Mouse (Mus musculus) adrenal gland, adult (tissue): Measurements from ENCODE around the gene Cep70.

Experiments used
- DNase-seq, 2 experiments: peaks; one replicate each; pipeline ENCODE4 v3.0.0; 2022 to 2023; ENCODE audit warnings: low spot score in 1 of 2; ENCODE audit not compliant: inconsistent age in 2 of 2

Gene Cep70

DNA sequence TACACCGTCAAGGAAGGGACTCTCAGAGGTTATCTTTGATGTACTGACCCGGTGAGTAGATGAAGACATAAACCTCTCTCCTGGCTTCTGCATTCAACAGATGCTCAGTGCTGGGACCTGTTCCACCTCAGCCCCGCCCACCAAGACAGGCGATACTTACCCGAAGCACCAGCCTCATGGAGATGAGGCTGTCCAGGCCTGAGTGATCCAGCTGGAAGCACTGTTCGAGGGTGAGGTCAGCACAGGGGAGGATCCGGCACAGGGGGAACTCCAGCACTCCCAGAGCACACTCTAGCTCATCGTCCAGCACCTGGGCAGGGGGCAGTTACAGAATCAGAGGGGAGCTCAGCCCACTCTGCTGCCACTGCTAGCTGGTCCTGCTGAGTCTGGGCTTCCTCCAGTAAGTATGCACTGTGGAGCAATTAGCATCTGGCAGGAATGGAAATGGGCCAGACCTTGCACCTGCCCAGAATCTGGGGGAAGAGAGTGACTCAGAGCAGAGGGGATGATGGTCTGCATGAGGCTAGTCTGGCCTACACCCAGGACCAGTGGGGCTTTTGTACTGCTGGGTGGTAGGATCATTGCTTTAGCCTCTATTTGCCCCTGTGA lies 76.3 kb downstream of the Cep70 start:
- DNase-seq: no peak

DNA sequence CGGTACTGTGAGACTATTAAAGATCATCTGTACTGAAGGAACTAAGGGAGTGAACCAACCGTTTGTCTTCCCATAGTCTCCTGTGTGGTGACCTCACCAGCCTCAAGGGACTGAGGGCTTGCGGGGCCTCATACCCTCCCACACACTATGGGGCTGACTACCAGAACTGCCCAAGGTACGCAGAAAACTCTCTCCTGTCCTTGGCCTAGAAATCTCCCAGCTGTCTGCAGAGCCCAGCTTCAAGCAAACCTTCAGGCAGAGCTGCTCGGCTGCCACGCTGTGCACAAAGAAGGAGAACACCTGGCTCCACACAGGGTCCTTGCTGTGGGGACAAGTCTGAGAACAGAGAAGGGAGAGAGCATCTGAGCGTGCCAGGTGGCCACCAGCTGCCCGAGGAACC lies 76.8 kb downstream of the Cep70 start:
- DNase-seq: peak; percentile 58 to 73

DNA sequence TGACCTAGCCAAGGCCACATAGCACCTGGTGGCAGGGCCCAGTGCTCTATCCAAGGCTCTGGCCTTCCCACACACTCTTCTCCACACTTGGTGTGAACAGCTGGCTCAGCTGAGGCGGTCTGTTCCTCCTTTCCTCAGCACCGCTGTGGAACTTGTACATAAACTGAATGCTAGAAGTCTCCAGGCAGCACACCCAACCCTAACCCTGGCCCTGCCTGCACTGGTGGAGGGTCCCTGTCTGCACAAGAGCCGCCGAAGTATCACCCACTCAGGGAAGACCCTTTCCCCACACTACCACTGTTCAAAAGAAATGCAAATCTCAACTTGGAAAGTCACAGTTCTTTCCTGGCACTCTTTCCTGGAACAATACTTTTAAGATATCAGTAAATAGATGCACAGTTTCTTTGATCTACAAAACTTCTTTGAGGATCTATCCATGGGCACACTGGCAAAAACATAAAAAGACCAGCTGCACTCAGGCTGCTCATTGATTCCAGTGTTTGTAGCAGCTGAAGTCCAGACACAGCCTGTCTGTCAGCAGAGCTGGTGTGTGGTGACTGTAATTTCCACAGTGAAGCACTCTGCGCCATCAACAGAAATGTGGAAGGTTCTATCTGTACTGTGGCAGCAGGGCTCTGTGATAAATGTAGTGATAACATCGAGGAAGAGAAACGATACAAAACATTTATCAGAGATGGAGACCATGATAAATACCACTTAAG lies 82.2 kb downstream of the Cep70 start:
- DNase-seq: no peak

DNA sequence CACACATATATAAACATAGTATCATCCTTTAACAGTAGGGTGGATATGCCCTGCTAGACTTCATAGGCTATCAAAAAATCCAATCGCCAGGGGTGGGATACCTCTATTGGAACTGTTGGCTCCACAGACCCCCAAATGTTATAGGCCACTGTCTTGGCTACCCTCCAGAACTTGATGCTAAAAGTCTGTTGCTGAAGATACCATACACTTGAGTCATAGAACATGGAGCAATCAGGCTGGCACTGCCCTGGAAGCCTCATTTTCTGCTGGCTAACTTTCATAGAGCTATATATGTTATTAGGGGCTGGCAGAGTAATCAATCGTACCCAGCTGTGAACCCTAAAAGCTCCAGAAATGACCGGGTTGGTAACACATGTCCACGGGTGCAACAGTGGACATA lies 82.8 kb downstream of the Cep70 start:
- DNase-seq: no peak

DNA sequence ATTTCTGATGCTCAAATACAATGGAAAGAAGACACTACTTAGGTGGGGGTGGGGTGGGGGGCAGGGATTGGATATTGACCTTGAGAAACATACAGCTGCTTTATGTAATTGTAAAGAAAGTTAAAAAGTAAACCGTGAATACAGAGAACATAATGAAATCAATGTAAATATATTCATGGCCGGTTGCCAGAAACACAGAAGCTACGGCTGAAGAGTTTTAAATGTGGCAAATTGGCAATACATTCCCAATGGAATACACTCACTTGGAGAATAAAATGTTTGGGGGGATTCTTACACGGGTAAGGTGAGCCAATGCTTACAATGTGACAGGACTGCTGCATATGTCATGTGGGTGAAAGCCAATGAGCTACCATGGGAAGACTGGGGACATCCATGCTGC lies 83.7 kb downstream of the Cep70 start:
- no peak for DNase-seq

DNA sequence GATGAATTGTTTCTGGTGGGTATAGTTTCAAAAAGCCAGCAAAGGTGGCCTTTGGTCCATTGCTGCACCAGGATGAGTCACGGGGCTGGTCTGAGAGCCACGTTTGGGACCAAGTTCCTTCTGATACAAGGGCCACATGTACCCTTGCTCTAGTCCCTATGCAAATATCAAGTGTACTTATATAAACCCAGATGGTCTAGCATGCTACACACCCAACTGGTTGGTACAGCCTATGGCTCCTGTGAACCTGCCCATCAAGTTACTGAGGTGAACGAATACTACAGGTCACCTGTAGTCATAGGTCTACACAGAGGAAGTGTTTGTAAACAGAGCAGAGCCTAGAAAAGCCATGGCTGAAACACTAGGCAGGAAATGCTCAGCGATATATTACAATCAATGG lies 93.4 kb downstream of the Cep70 start:
- no peak for DNase-seq

DNA sequence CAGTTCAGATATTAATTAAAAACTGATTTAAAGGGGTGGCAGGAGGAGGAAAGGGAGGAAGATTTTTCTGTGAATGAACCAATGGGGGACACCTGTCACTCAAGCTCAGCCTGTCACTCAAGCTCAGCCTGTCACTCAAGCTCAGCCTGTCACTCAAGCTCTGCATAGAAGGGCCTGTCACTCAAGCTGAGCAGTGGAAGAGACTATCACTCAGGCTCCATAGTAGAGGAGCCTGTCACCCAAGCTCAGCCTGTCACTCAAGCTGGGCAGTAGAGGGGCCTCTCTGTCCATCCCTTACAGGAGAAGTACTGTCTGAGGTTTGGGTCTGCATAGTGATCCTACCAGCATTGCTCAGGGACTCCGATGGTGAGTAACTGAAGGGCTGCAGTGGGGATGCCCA lies 95.1 kb downstream of the Cep70 start:
- no peak for DNase-seq

DNA sequence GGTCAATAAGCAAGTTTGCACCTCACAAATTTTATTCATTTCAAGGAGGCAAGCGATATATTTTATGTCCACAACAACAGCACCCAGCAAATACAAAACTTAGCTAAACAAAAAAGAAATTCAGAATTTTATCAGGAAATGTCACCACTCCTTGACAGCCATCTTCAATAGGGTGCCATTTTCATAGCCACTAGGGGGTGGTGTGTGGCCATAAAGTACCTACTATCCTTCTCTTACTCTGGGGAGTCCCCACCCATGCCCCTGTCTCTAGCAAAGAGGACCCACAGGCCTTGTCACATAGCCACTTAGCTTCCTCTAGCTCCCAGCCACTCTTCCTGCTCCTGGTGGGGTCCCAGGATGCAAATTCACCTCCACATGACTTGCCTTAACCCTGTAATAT lies 96.0 kb downstream of the Cep70 start:
- no peak for DNase-seq

DNA sequence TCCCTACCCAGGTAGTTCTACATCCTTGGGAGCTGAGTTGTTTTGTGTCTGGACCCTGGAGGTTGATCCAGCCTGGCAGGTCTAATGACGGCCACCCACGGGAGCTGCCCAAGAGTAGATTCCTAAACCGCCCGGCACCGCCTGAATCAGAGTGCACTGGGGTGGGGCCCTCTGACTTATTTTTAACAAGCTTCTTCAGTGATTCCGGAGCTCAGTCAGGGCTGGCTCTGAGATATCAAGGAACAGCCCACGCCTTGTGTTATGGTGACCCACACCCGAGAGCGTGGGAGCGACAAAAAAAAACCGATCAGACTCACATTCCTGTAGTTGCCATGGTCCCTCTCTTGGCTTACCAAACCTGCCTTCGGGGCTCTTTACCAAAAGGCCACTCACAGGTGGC lies 97.0 kb downstream of the Cep70 start:
- no peak for DNase-seq

DNA sequence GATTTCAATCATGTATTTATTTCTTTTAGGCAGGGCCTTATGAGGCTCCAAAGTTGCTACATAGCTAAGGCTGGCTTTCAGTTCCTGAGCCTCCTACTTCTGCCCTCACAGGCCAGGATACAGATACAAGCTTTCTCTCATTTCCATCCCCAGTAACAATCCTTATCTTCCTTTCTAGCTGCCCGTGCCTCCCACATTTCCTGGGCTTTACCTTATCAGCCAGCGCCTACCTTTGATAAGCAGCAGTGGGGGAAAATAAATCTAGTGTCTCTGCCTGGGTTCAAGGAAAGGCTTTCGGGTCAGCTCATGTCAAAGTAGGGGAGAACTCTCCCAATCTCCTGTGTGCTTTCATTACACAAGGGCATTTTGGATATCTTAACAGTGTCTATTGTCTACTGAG lies 98.4 kb downstream of the Cep70 start:
- DNase-seq: peak in 1 of 2 experiments; percentile 52

DNA sequence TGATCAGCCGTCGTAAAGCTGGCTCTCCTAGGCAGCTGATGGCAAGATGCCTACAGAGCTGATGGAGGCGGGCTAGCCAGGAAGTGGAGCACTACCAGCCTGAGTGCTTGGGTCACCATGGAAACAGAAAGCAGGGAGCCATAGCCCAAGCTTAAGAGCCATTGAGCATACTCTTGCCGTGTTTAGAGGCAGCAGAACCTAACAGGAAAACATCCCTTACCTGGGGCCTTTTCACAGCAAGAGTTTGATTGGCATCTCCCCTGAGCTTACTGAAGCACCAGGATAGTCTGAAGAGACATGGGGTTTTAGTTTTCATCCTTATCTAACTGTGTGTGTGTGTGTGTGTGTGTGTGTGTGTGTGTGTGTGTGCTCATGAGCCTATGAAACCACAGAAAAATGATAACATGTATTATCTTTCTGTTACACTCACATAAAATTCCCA lies 102.2 kb downstream of the Cep70 start:
- DNase-seq: peak in 1 of 2 experiments; percentile 39
